Mouse (Mus musculus) heart, embryonic 16.5 days (tissue): ENCODE data around the gene Tmem161a. TPM values are rescaled to one million over a fixed set of nuclear protein-coding genes. Genes with fewer than 3 reads are reported as not detected.
"Not testable (repeated sequence)": the region's sequence is repeated elsewhere in the genome, so short reads cannot be mapped to it uniquely, and the experiment has no call there.

Source experiments
- ATAC-seq: fragments of 200-750 bp; cut with Nextera tagmentation; replicated peaks from 2 replicates; pipeline ENCODE4 v1.8.0; 2017; ENCODE audit warnings: moderate number of reproducible peaks; ENCODE audit not compliant: insufficient read depth, low FRiP score; ENCODE audit errors: extremely low read depth
- H3K27ac ChIP-seq: fragments of 300-500 bp; sonication (generic); 2 replicates; pipeline ENCODE4 v1.5.1; 2014; ENCODE audit warnings: mild to moderate bottlenecking, low read length, control low read depth, moderate library complexity
- H3K27me3 ChIP-seq: fragments of 300-500 bp; sonication (generic); 2 replicates; pipeline ENCODE4 v1.6.1; 2014; ENCODE audit warnings: low read length, mixed read lengths; ENCODE audit not compliant: control insufficient read depth, insufficient read depth
- H3K36me3 ChIP-seq: fragments of 300-500 bp; sonication (generic); 2 replicates; pipeline ENCODE4 v1.6.1; 2014; ENCODE audit not compliant: control insufficient read depth, insufficient read depth
- H3K4me1 ChIP-seq: fragments of 300-500 bp; sonication (generic); 2 replicates; pipeline ENCODE4 v1.6.1; 2014; ENCODE audit warnings: low read length, mixed read lengths; ENCODE audit not compliant: control insufficient read depth, insufficient read depth
- H3K4me2 ChIP-seq: fragments of 300-500 bp; sonication (generic); 2 replicates; pipeline ENCODE4 v1.6.1; 2014; ENCODE audit warnings: low read depth, mild to moderate bottlenecking, control low read depth, low read length
- H3K4me3 ChIP-seq: fragments of 300-500 bp; sonication (generic); 2 replicates; pipeline ENCODE4 v1.5.1; 2014; ENCODE audit warnings: mild to moderate bottlenecking, control low read depth, low read length
- H3K9ac ChIP-seq: fragments of 300-500 bp; sonication (generic); 2 replicates; pipeline ENCODE4 v1.6.1; 2014; ENCODE audit warnings: low read length, control low read depth
- H3K9me3 ChIP-seq: fragments of 300-500 bp; sonication (generic); replicated peaks from 2 replicates; pipeline ENCODE4 v1.6.1; 2016; ENCODE audit warnings: low read length; ENCODE audit not compliant: control insufficient read depth
- WGBS: fragments of 180-500 bp; shearing (Covaris S2); extraction: QIAGEN DNeasy Blood & Tissue Kit; methylation state at CpG from one replicate; pipeline ENCODE4 v1.1.7; 2014; 5-methylcytosine and 5-hydroxymethylcytosine counted together
- polyA plus RNA-seq: library from polyadenylated mRNA; unstranded; fragments of >200 nt; fragmentation: Nextera tagmentation; extraction: Ambion mirVana; gene quantifications from 2 replicates; pipeline ENCODE4 v1.2.1, GENCODE M21; 2015

Tmem161a gene
- polyA plus RNA-seq, 1 experiment from 2014 or later = 88.9 TPM

GRCm38 (mm10) chr8:70211275-70211674, 39.1 kb downstream of the Tmem161a start:
- Histone ChIP-seq H3K27me3 (no peaks in the 10 kb centered on the region), H3K9me3 (no peaks in the 10 kb centered on the region), H3K9ac (peak overlapping the region; percentile 69), H3K4me1 (peaks cover 11% of the 10 kb centered on the region), H3K36me3 (no peaks in the 10 kb centered on the region), H3K4me3 (peak overlapping the region; percentile 65), H3K27ac (no peak overlapping the region), H3K4me2 (peak overlapping the region; percentile 68)
- ATAC-seq = no peak
- 61% methylated on average over 1 of the region's 1 CpGs for WGBS

DNA sequence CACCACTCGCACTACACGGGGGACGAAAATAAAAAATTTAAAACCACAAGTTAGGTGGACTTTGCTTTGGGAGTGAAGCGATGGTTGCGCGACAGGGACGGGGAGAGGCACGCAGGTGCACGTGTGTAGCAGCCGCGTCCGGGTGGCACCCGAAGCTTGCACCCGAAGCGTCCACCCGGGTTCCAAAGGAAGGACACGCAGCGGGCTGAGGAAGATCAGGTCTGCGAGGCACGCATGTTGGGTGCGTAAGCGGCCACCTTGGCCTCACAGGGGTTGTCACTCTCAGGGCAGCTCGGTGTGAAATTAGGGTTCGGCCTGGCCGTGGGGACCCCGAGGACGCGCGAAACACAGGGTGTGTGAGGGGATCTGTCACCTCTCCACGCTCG, 39.6 kb downstream of the Tmem161a start:
- no peaks in the 10 kb centered on the region for H3K9me3 ChIP-seq
- ATAC-seq = no peak
- peak overlapping the region; percentile 65 for H3K4me3 ChIP-seq
- peak overlapping the region; percentile 69 for H3K9ac ChIP-seq
- no peaks in the 10 kb centered on the region for H3K36me3 ChIP-seq
- H3K27ac ChIP-seq = peak overlapping the region; percentile 53; the same call in 1 of the 2 replicates
- no peaks in the 10 kb centered on the region for H3K27me3 ChIP-seq
- H3K4me2 ChIP-seq = peak overlapping the region; percentile 68
- 2% methylated on average over 31 of the region's 31 CpGs for WGBS
- H3K4me1 ChIP-seq = peaks cover 14% of the 10 kb centered on the region

DNA sequence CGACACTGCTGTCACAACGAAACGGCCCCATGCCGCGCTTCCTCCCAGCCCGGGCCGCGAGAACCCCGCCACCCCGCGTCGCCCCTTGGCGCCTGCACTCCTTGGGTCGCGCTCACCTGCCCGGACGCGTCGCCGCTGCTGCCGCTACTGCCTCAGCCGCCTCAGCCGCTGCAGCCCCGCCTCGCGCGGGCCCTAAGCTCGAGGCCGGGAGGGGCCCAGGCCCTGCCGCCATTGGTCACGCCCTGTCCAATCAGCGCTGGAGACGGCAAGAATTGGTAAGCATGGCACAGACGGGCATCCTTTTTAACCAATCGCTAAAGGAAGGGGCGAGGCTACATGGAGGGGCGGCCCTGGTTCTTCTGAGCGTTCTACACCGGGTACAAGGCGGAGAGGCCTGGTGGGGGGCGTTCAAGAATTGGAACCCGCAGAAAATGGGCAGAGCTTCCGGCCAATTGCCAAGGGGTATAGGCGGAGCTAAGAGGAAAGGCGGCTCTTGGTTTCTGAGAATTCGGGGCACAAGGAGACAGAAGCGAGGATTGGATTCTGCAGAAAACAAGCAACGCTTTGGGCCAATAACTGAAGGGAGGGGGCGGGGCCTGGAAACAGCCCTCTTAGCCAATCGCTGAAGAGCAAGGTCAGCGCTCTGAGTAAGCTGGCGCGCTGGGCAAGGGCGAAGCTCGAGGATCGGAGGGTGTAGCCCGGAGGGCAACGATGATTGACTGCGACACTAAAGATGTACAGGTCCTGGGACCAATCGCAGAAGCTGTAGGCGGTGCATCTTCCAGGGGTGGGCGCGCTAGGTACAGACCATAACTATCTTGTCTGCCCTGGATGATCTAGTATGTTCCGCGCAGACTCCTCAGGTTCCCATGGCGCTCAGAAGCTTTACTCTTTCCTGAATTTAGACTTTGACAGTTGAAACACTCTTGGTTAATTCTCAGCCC, 40.2 kb downstream of the Tmem161a start, which contains the start of gene Slc25a42:
Gene Slc25a42, minus strand, starts transcription at position 194 of the 944 bp plus-strand sequence.
- peak within 1 kb of the TSS; percentile 72 for H3K27ac ChIP-seq
- under 1% methylated on average over 66 of the region's 66 CpGs for WGBS

GRCm38 (mm10) chr8:70214411-70214810, 42.3 kb downstream of the Tmem161a start:
- H3K4me2 ChIP-seq = no peak overlapping the region
- H3K9me3 ChIP-seq = no peaks in the 10 kb centered on the region
- no peak overlapping the region for H3K27ac ChIP-seq
- no peak overlapping the region for H3K4me3 ChIP-seq
- H3K9ac ChIP-seq = no peak overlapping the region
- ATAC-seq = no peak
- peaks cover 19% of the 10 kb centered on the region for H3K4me1 ChIP-seq
- WGBS = 67% methylated on average over 3 of the region's 3 CpGs
- no peaks in the 10 kb centered on the region for H3K36me3 ChIP-seq
- no peaks in the 10 kb centered on the region for H3K27me3 ChIP-seq

More for the DNA sequence above, 40.2 kb downstream of the Tmem161a start, which contains the start of gene Slc25a42:
- no peaks in the 10 kb centered on the region for H3K27me3 ChIP-seq
- no peaks in the 10 kb centered on the region for H3K9me3 ChIP-seq
- peak; percentile 96 for ATAC-seq
- peak within 1 kb of the TSS; percentile 65 for H3K4me3 ChIP-seq
- H3K36me3 ChIP-seq = no peaks in the 10 kb centered on the region
- H3K4me1 ChIP-seq = peaks cover 15% of the 10 kb centered on the region
- peak within 1 kb of the TSS; percentile 69 for H3K9ac ChIP-seq
- H3K4me2 ChIP-seq = peak within 1 kb of the TSS; percentile 68

GRCm38 (mm10) chr8:70215092-70215491, 42.9 kb downstream of the Tmem161a start:
- no peaks in the 10 kb centered on the region for H3K9me3 ChIP-seq
- H3K27ac ChIP-seq = no peak overlapping the region
- H3K4me3 ChIP-seq = no peak overlapping the region
- no peaks in the 10 kb centered on the region for H3K27me3 ChIP-seq
- WGBS = 56% methylated on average over 5 of the region's 5 CpGs
- no peaks in the 10 kb centered on the region for H3K36me3 ChIP-seq
- H3K9ac ChIP-seq = no peak overlapping the region
- ATAC-seq = no peak
- peaks cover 22% of the 10 kb centered on the region for H3K4me1 ChIP-seq
- no peak overlapping the region for H3K4me2 ChIP-seq

DNA sequence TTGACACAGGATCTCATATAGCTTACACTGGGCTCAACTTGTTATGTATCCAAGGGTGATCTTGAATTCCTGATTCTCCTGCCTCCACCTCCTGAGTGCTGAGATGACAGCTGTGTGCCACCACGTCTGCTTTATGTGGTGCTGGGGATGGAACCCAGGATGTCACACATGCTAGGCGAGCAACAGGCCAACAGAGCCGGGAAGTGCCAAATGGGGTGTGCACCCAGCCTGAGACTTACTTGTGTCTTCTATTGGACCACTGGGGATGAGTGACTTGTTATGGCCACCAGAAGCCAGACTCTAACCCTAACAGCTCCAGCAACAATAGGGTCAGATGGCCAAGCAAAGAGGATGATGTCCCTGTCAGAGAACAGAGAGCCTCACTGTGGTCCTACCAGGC, 44.0 kb downstream of the Tmem161a start:
- not testable (repeated sequence) for H3K27ac ChIP-seq, H3K9me3 ChIP-seq, H3K9ac ChIP-seq, H3K27me3 ChIP-seq, H3K36me3 ChIP-seq, H3K4me3 ChIP-seq, H3K4me2 ChIP-seq, ATAC-seq
- 72% methylated on average over 3 of the region's 3 CpGs for WGBS
- H3K4me1 ChIP-seq = peaks cover 21% of the 10 kb centered on the region

DNA sequence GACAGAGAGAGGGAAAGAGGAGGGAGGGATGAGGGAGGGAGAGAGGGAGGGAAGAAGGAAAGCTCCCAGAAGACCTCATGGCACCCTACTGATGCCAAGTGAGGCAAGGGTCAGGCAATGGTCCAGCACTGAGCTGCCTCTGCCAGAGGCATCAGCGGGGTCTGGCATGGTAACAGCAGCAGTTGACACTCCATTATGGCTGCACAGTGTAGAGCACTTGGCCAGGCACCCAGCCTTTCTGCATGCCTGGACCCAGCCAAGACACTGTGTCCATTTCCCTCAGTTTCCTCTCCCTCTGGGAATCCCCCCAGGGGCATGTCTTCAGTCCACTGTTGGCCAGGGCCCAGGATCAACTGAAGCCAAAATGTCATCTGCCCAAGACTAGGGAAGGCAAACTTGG, 44.4 kb downstream of the Tmem161a start:
- Histone ChIP-seq H3K36me3 (no peaks in the 10 kb centered on the region), H3K9ac (no peak overlapping the region), H3K4me2 (no peak overlapping the region), H3K27ac (peak overlapping the region; percentile 27; the same call in 1 of the 2 replicates), H3K9me3 (no peaks in the 10 kb centered on the region), H3K4me1 (peaks cover 21% of the 10 kb centered on the region), H3K4me3 (no peak overlapping the region), H3K27me3 (no peaks in the 10 kb centered on the region)
- WGBS = 36% methylated on average over 1 of the region's 1 CpGs
- no peak for ATAC-seq

DNA sequence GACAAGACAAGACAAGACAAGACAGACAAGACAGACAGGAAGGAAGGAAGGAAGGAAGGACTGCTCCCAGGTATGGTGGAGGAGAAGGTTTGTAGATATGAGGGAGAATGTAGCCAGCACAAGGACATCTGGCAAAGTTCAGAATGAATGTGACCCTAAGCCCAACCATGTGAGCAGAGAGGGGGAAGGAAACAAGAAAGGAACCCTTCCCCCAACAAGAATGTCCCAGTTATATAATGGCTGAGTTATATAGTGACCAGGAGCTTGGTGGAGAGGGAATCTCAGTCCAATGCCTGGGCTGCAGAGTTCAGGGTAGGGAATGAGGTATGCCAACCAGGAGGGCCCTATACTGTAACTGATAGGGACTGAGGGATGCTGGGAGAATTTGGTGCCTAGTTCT, 45.3 kb downstream of the Tmem161a start:
- H3K4me1 ChIP-seq = peaks cover 21% of the 10 kb centered on the region
- H3K9me3 ChIP-seq = no peaks in the 10 kb centered on the region
- H3K27me3 ChIP-seq = no peaks in the 10 kb centered on the region
- H3K4me2 ChIP-seq = no peak overlapping the region
- no peak for ATAC-seq
- H3K36me3 ChIP-seq = peaks cover 5% of the 10 kb centered on the region; the same call in 1 of the 2 replicates
- H3K27ac ChIP-seq = no peak overlapping the region
- no peak overlapping the region for H3K4me3 ChIP-seq
- H3K9ac ChIP-seq = no peak overlapping the region

GRCm38 (mm10) chr8:70219107-70219684, 47.0 kb downstream of the Tmem161a start:
- H3K36me3 ChIP-seq = peaks cover 7% of the 10 kb centered on the region; the same call in 1 of the 2 replicates
- no peaks in the 10 kb centered on the region for H3K27me3 ChIP-seq
- H3K4me1 ChIP-seq = peaks cover 18% of the 10 kb centered on the region
- H3K9ac ChIP-seq = no peak overlapping the region
- no peak overlapping the region for H3K27ac ChIP-seq
- H3K4me2 ChIP-seq = no peak overlapping the region
- no peaks in the 10 kb centered on the region for H3K9me3 ChIP-seq
- ATAC-seq = no peak
- no peak overlapping the region for H3K4me3 ChIP-seq
- WGBS = 47% methylated on average over 5 of the region's 5 CpGs
